Mouse (Mus musculus): Measurements from ENCODE around the gene Pagr1b. TPM values are rescaled to one million over a fixed set of nuclear protein-coding genes. Genes with fewer than 3 reads are reported as not detected.

The Pagr1b gene
- total RNA-seq (2012; rRNA removed), result 0.25 and 0.30 TPM in 2 replicates
- not detected in 2 replicates for total RNA-seq (2014; rRNA removed)
- polyA plus RNA-seq (2012; ENCODE audit: insufficient read length, low read depth), result 2.8 and 6.6 TPM in 2 replicates

DNA sequence TGATC lies at the start of gene Pagr1b:
Gene Pagr1b (minus strand): TSS at position 4 of the 5 bp plus-strand sequence.
- Histone ChIP-seq H3K4me1 (ENCODE audit: control insufficient read depth in 1 of 2, insufficient read depth in 2 of 2) (peaks cover 22 to 70% of the 10 kb centered on the region in 2 experiments; a peak in 3 of 4 replicates), H3K79me2 (replicated peaks; ENCODE audit: control insufficient read depth, extremely low read depth, insufficient read depth, poor library complexity, severe bottlenecking) (peaks cover 14% of the 10 kb centered on the region), H3K27ac (ENCODE audit: insufficient read depth, low read depth) (peak within 1 kb of the TSS; percentile 80), H3K4me3 (replicated peaks in 1 of 3; ENCODE audit: low read depth in 2 of 3, low read length in 2 of 3, poor library complexity in 1 of 3) (peak within 1 kb of the TSS; percentile 65 to 92 (median 89)), H3K36me3 (replicated peaks in 1 of 2; ENCODE audit: control insufficient read depth in 1 of 2, insufficient read depth in 1 of 2, low read length in 1 of 2) (peaks cover 6 to 50% of the 10 kb centered on the region in 2 experiments), H3K9me3 (replicated peaks; ENCODE audit: low read length) (no peaks in the 10 kb centered on the region), H3K27me3 (replicated peaks) (no peaks in the 10 kb centered on the region), H3K9ac (ENCODE audit: insufficient read depth, low read depth) (peak within 1 kb of the TSS; percentile 91), H3K4me2 (ENCODE audit: insufficient read depth, low read depth, poor library complexity, severe bottlenecking) (peak within 1 kb of the TSS; percentile 77)
- in situ Hi-C loops (cut with MboI; ENCODE audit: low pct_ligation_motif_present, low pct_unique_long_range_greater_than_20kb, low sequenced_read_pairs) (loop anchor here (5.0 to 10.0 kb wide), 2 partner anchors 54 to 311 kb away; partner anchors contain the start of gene Coro1a), dilution Hi-C loops (cut with MboI; ENCODE audit: extremely low pct_ligation_motif_present, extremely low pct_unique_long_range_greater_than_20kb, low sequenced_read_pairs) (no loop called here)
- DNase-seq (ENCODE audit: extremely low read depth), result no peak
- TF ChIP-seq PAX5 (IDR thresholded peaks at IDR 0.05; ENCODE audit: low read length) (no peak), IRF4 (IDR thresholded peaks at IDR 0.05; ENCODE audit: low read depth, low read length) (no peak), CHD1 (IDR thresholded peaks at IDR 0.05; ENCODE audit: low read depth, low read length) (no peak), ZMIZ1 (IDR thresholded peaks at IDR 0.05; ENCODE audit: low read depth, low read length) (no peak), GABPA (IDR thresholded peaks at IDR 0.05; ENCODE audit: insufficient replicate concordance, low read depth, low read length) (no peak), MXI1 (IDR thresholded peaks at IDR 0.05; ENCODE audit: low read depth, low read length) (no peak), MAZ (IDR thresholded peaks at IDR 0.05; ENCODE audit: low read depth, low read length) (no peak), TCF12 (IDR thresholded peaks at IDR 0.05; ENCODE audit: low read depth, low read length) (no peak), USF2 (conservative IDR thresholded peaks at IDR 0.05; ENCODE audit: low read depth, low read length) (no peak), MEF2A (IDR thresholded peaks at IDR 0.05; ENCODE audit: borderline replicate concordance, low read depth, low read length) (no peak), NELFE (IDR thresholded peaks at IDR 0.05; ENCODE audit: low read depth, low read length) (no peak), POLR2AphosphoS2 (IDR thresholded peaks at IDR 0.05; ENCODE audit: low read depth, low read length) (no peak), HCFC1 (IDR thresholded peaks at IDR 0.05; ENCODE audit: low read depth, low read length) (no peak), JUND (conservative IDR thresholded peaks at IDR 0.05; ENCODE audit: low read depth, low read length) (no peak), ETS1 (conservative IDR thresholded peaks at IDR 0.05; ENCODE audit: low read depth, low read length) (no peak), ZNF384 (IDR thresholded peaks at IDR 0.05; ENCODE audit: low read depth, low read length) (no peak)

GRCm38 (mm10) chr7:127065538-127065937 lies 49.3 kb upstream of the Pagr1b start:
- H3K36me3 ChIP-seq (replicated peaks in 1 of 2; ENCODE audit: control insufficient read depth in 1 of 2, insufficient read depth in 1 of 2, low read length in 1 of 2), result no peaks in the 10 kb centered on the region
- in situ Hi-C loops (cut with MboI; ENCODE audit: low pct_ligation_motif_present, low pct_unique_long_range_greater_than_20kb, low sequenced_read_pairs), result no loop called here
- dilution Hi-C loops (cut with MboI; ENCODE audit: extremely low pct_ligation_motif_present, extremely low pct_unique_long_range_greater_than_20kb, low sequenced_read_pairs), result no loop called here

More at GRCm38 (mm10) chr7:127065538-127065937, 49.3 kb upstream of the Pagr1b start:
- Histone ChIP-seq H3K4me3 (replicated peaks in 1 of 3; ENCODE audit: low read depth in 2 of 3, low read length in 2 of 3, poor library complexity in 1 of 3) (no peak overlapping the region), H3K9me3 (replicated peaks; ENCODE audit: low read length) (no peaks in the 10 kb centered on the region), H3K4me1 (ENCODE audit: control insufficient read depth in 1 of 2, insufficient read depth in 2 of 2) (peaks cover 0 to 6% of the 10 kb centered on the region in 2 experiments; a peak in 1 of 4 replicates), H3K79me2 (replicated peaks; ENCODE audit: control insufficient read depth, extremely low read depth, insufficient read depth, poor library complexity, severe bottlenecking) (no peaks in the 10 kb centered on the region), H3K27me3 (replicated peaks) (no peaks in the 10 kb centered on the region), H3K9ac (ENCODE audit: insufficient read depth, low read depth) (no peak overlapping the region), H3K27ac (ENCODE audit: insufficient read depth, low read depth) (no peak overlapping the region), H3K4me2 (ENCODE audit: insufficient read depth, low read depth, poor library complexity, severe bottlenecking) (no peak overlapping the region)
- no peak for DNase-seq (ENCODE audit: extremely low read depth)
- peak; percentile 31 for TF ChIP-seq SMC3 (IDR thresholded peaks at IDR 0.05; ENCODE audit: low read depth, low read length)
- peak in 1 of 2 experiments; percentile 28; a peak in 2 of 4 replicates for TF ChIP-seq CTCF (conservative IDR thresholded peaks at IDR 0.05 in 1 of 2, IDR thresholded peaks at IDR 0.05 in 1 of 2; ENCODE audit: low read depth in 2 of 2, low read length in 2 of 2)
- no peak for TF ChIP-seq USF2 (conservative IDR thresholded peaks at IDR 0.05; ENCODE audit: low read depth, low read length)

Data from CH12.LX (cell line).